Mouse (Mus musculus) pancreas, adult 10 weeks (tissue): Measurements from ENCODE around the gene Scgb2b12. TPM values are rescaled to one million over a fixed set of nuclear protein-coding genes. Genes with fewer than 3 reads are reported as not detected.

ENCODE experiments used
- polyA plus RNA-seq: library from polyadenylated mRNA; stranded (reverse); fragments of 350-450 nt; fragmentation: Illumina TruSeq; extraction: RNeasy Lipid Tissue Mini Kit (QIAGEN cat#74804); gene quantifications from one replicate; pipeline ENCODE4 v1.2.3, GENCODE M21; 2015; ENCODE audit warnings: low read depth, low replicate concordance; ENCODE audit not compliant: insufficient read depth

Gene Scgb2b12
- polyA plus RNA-seq: not detected

DNA sequence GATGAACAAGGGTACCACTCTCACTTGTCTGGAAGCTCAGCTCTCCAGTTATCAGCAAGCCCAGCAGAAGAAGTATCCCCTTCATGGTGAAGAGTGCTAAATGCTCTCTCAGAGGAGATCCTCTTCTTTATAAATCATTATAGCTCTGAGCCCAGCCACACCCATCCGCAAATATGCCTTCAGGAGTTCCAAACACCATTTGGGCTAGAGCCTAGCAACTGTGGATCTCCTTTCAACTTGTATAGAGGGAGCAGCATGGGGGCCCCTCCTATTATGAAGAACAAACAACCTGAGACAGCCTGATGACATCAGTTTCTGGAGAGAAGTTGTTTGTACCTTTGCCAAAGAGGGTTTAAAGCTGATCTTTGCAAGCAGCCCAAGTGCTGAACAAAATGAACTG, at the start of gene Scgb2b12:
Gene Scgb2b12 (minus strand): TSS at position 101 of the 400 bp plus-strand sequence.

DNA sequence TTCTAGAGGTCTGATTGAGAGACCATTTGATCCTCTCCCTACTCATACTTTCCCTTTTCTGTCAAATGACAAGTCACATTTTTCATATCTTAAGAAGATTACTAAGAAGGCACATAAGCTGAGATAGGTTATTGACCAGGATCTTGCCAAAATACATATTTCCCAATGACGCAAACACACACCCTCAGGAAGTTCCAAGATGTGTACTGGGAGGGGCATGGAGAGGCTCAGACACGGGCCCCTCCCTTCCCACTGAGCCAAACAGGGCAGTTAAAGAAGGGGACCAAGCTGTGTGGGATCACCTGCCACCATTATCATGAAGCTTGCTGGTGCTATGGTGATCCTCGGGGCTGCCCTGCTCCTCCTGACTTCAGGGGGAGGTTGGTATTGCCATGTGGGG, 6.8 kb upstream of the Scgb2b12 start, which contains the start of gene Scgb1b12:
Gene Scgb1b12 (plus strand): TSS at position 301 of the 400 bp plus-strand sequence.

Other genes starting within 250 kb of the Scgb2b12 start
- gene Scgb1b10, start 226.4 kb downstream of the Scgb2b12 start, polyA plus RNA-seq: not detected
- not detected for gene Scgb2b11, start 116.1 kb downstream of the Scgb2b12 start, polyA plus RNA-seq
- gene Scgb1b11, start 104.4 kb downstream of the Scgb2b12 start, polyA plus RNA-seq: not detected
- gene Scgb1b12, start 6.9 kb upstream of the Scgb2b12 start, polyA plus RNA-seq: not detected
- gene Scgb1b29, start 114.3 kb upstream of the Scgb2b12 start, polyA plus RNA-seq: not detected